Mouse (Mus musculus): ENCODE data around the gene Krtap5-5. TPM values are rescaled to one million over a fixed set of nuclear protein-coding genes. Genes with fewer than 3 reads are reported as not detected.

Krtap5-5 gene
- polyA plus RNA-seq, 1 experiment from 2014 or later: not detected

DNA sequence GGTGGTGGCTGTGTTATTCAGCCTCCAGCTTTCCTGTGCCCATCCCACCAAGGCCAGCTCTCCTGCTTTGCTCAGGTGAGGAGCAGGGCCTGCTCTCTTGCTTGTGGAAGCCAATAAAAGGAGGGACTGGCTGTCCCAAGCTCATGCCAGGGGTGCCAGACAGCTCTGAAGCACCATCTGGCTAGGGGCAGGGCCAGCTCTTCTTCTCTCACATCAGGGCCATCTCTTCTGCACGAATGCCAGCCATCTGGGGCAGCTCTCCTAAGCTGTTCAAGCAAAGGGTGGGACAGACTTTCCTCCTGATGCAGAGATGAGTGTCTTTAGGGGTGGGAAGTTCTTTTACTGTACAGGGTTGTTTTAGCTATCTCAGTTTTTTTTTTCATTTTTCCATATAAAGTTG lies 48.8 kb downstream of the Krtap5-5 start:
- Histone ChIP-seq H3K9me3 (ENCODE audit: control insufficient read depth, low read depth, low read length) (no peaks in the 10 kb centered on the region), H3K9ac (replicated peaks; ENCODE audit: low read depth, low read length) (no peak overlapping the region), H3K4me2 (replicated peaks; ENCODE audit: low read depth, low read length) (no peak overlapping the region), H3K36me3 (ENCODE audit: control insufficient read depth, insufficient read depth, low read length) (no peaks in the 10 kb centered on the region), H3K27me3 (ENCODE audit: control insufficient read depth, insufficient read depth, low read length) (no peaks in the 10 kb centered on the region), H3K4me3 (ENCODE audit: low read depth, low read length) (no peak overlapping the region), H3K4me1 (ENCODE audit: control insufficient read depth, insufficient read depth, low read length) (no peaks in the 10 kb centered on the region), H3K27ac (ENCODE audit: low read length) (no peak overlapping the region)
- ATAC-seq (ENCODE audit: insufficient number of reproducible peaks, insufficient read depth, low FRiP score, low read depth): no peak
- 38% methylated on average over 1 of the region's 1 CpGs for WGBS

Other genes with a start within 250 kb of the Krtap5-5 start
- 66.8 and 68.2 TPM in 2 replicates for gene Mob2, start 168.9 kb downstream of the Krtap5-5 start, polyA plus RNA-seq (2014; fragmentation: Nextera tagmentation; extraction: Ambion mirVana)
- 5.2 and 6.4 TPM in 2 replicates for gene Dusp8, start 134.1 kb downstream of the Krtap5-5 start, polyA plus RNA-seq (2014; fragmentation: Nextera tagmentation; extraction: Ambion mirVana)
- gene Gm45618, start 109.2 kb downstream of the Krtap5-5 start, polyA plus RNA-seq (2014; fragmentation: Nextera tagmentation; extraction: Ambion mirVana): not detected in 2 replicates
- gene Gm39115, start 93.9 kb downstream of the Krtap5-5 start, polyA plus RNA-seq (2014; fragmentation: Nextera tagmentation; extraction: Ambion mirVana): not detected in 2 replicates
- gene Gm45337, start 85.4 kb downstream of the Krtap5-5 start, polyA plus RNA-seq (2014; fragmentation: Nextera tagmentation; extraction: Ambion mirVana): not detected in 2 replicates
- gene Gm29735, start 72.9 kb downstream of the Krtap5-5 start, polyA plus RNA-seq (2014; fragmentation: Nextera tagmentation; extraction: Ambion mirVana): not detected in 2 replicates
- gene Gm4553, start 64.2 kb downstream of the Krtap5-5 start, polyA plus RNA-seq (2014; fragmentation: Nextera tagmentation; extraction: Ambion mirVana): not detected in 2 replicates
- not detected in 2 replicates for gene Krtap5-2, start 54.0 kb downstream of the Krtap5-5 start, polyA plus RNA-seq (2014; fragmentation: Nextera tagmentation; extraction: Ambion mirVana)
- gene Gm10153, start 39.6 kb downstream of the Krtap5-5 start, polyA plus RNA-seq (2014; fragmentation: Nextera tagmentation; extraction: Ambion mirVana): not detected in 2 replicates
- gene Krtap5-3, start 28.6 kb downstream of the Krtap5-5 start, polyA plus RNA-seq (2014; fragmentation: Nextera tagmentation; extraction: Ambion mirVana): not detected in 2 replicates
- gene Gm7579, start 18.1 kb downstream of the Krtap5-5 start, polyA plus RNA-seq (2014; fragmentation: Nextera tagmentation; extraction: Ambion mirVana): not detected in 2 replicates
- not detected in 2 replicates for gene Gm40460, start 11.1 kb upstream of the Krtap5-5 start, polyA plus RNA-seq (2014; fragmentation: Nextera tagmentation; extraction: Ambion mirVana)
- not detected in 2 replicates for gene Gm2431, start 28.4 kb upstream of the Krtap5-5 start, polyA plus RNA-seq (2014; fragmentation: Nextera tagmentation; extraction: Ambion mirVana)
- not detected in 2 replicates for gene Gm4559, start 44.4 kb upstream of the Krtap5-5 start, polyA plus RNA-seq (2014; fragmentation: Nextera tagmentation; extraction: Ambion mirVana)
- gene Krtap5-1, start 67.1 kb upstream of the Krtap5-5 start, polyA plus RNA-seq (2014; fragmentation: Nextera tagmentation; extraction: Ambion mirVana): not detected in 2 replicates
- not detected in 2 replicates for gene Krtap5-4, start 73.6 kb upstream of the Krtap5-5 start, polyA plus RNA-seq (2014; fragmentation: Nextera tagmentation; extraction: Ambion mirVana)
- gene Ifitm10, start 143.8 kb upstream of the Krtap5-5 start, polyA plus RNA-seq (2014; fragmentation: Nextera tagmentation; extraction: Ambion mirVana): 1.2 and 2.5 TPM in 2 replicates
- gene Gm49369, start 152.7 kb upstream of the Krtap5-5 start, polyA plus RNA-seq (2014; fragmentation: Nextera tagmentation; extraction: Ambion mirVana): not detected in 2 replicates
- 267 and 273 TPM in 2 replicates for gene Ctsd, start 158.1 kb upstream of the Krtap5-5 start, polyA plus RNA-seq (2014; fragmentation: Nextera tagmentation; extraction: Ambion mirVana)
- gene Syt8, start 204.9 kb upstream of the Krtap5-5 start, polyA plus RNA-seq (2014; fragmentation: Nextera tagmentation; extraction: Ambion mirVana): 4.8 and 6.6 TPM in 2 replicates
- gene Tnni2, start 211.8 kb upstream of the Krtap5-5 start, polyA plus RNA-seq (2014; fragmentation: Nextera tagmentation; extraction: Ambion mirVana): 4.6 and 5.8 TPM in 2 replicates
- 194 and 211 TPM in 2 replicates for gene Lsp1, start 230.8 kb upstream of the Krtap5-5 start, polyA plus RNA-seq (2014; fragmentation: Nextera tagmentation; extraction: Ambion mirVana)

Measured in stomach, embryonic 14.5 days (tissue).